Comparison of ENCODE assay signal across 16 mouse cellular contexts in genomic region chr19:25654034-25654749, GRCm38 (mm10). TPM values are rescaled to one million over a fixed set of nuclear protein-coding genes. Genes with fewer than 3 reads are reported as not detected.
DNase-seq lines count a peak whose midpoint lies in the region; ATAC-seq and TF ChIP-seq lines count a peak whose summit lies in the region.
"Had no signal": no experiment of that assay in that cellular context is flagged by ENCODE, and none has a peak within 500 bp of the region (broad histone marks: within the 10 kb centered on the region; RNA-seq: fewer than 3 reads in every experiment).

No protein-coding gene starts in this region.

- no peak overlapping the region for H3K9ac ChIP-seq in forebrain, embryonic 13.5 days
- no peak overlapping the region for H3K9ac ChIP-seq in lung, embryonic 14.5 days
- H3K9ac ChIP-seq in limb, embryonic 11.5 days (ENCODE audit: low read length) = no peak overlapping the region
- no peak overlapping the region for H3K9ac ChIP-seq in stomach, embryonic 15.5 days
- no peak overlapping the region for H3K9ac ChIP-seq in hindbrain, postnatal 0 days (replicated peaks; ENCODE audit: low read length)
- H3K9ac ChIP-seq: hindbrain, embryonic 13.5 days had no signal

- H3K4me1 ChIP-seq in forebrain, embryonic 10.5 days = peaks cover 12% of the 10 kb centered on the region
- no peaks in the 10 kb centered on the region for H3K4me1 ChIP-seq in forebrain, embryonic 13.5 days
- H3K4me1 ChIP-seq in lung, embryonic 14.5 days (ENCODE audit: insufficient read depth) = peaks cover 6% of the 10 kb centered on the region; the same call in 1 of the 2 replicates
- H3K4me1 ChIP-seq in limb, embryonic 11.5 days (ENCODE audit: control insufficient read depth, insufficient read depth, low read length) = peaks cover 12% of the 10 kb centered on the region
- peaks cover 4% of the 10 kb centered on the region; the same call in 1 of the 2 replicates for H3K4me1 ChIP-seq in stomach, embryonic 15.5 days
- no peaks in the 10 kb centered on the region for H3K4me1 ChIP-seq in hindbrain, postnatal 0 days (ENCODE audit: insufficient read depth, low read length)

- no peak overlapping the region for H3K4me2 ChIP-seq in forebrain, embryonic 13.5 days
- H3K4me2 ChIP-seq in lung, embryonic 14.5 days = no peak overlapping the region
- H3K4me2 ChIP-seq in limb, embryonic 11.5 days (ENCODE audit: low read depth, severe bottlenecking) = 0 out of 2 replicates have a peak overlapping the region, but pooled peaks have one; percentile 2
- no peak overlapping the region for H3K4me2 ChIP-seq in stomach, embryonic 15.5 days
- H3K4me2 ChIP-seq in hindbrain, postnatal 0 days (ENCODE audit: low read depth, low read length) = no peak overlapping the region
- H3K4me2 ChIP-seq: heart, embryonic 11.5 days; hindbrain, embryonic 13.5 days had no signal

- H3K9me3 ChIP-seq in forebrain, embryonic 10.5 days = no peaks in the 10 kb centered on the region
- no peaks in the 10 kb centered on the region for H3K9me3 ChIP-seq in forebrain, embryonic 13.5 days (replicated peaks)
- H3K9me3 ChIP-seq in lung, embryonic 14.5 days (ENCODE audit: low read depth, low read length) = no peaks in the 10 kb centered on the region
- H3K9me3 ChIP-seq in limb, embryonic 11.5 days (ENCODE audit: control insufficient read depth, low read length) = no peaks in the 10 kb centered on the region
- H3K9me3 ChIP-seq in stomach, embryonic 15.5 days = no peaks in the 10 kb centered on the region
- H3K9me3 ChIP-seq in hindbrain, postnatal 0 days (ENCODE audit: low read length) = no peaks in the 10 kb centered on the region
- H3K9me3 ChIP-seq: hindbrain, embryonic 13.5 days had no signal

- TF ChIP-seq CTCF in lung, embryonic 14.5 days (IDR thresholded peaks at IDR 0.05; ENCODE audit: low read depth) = no peak
- no peak for TF ChIP-seq CTCF in hindbrain, postnatal 0 days (IDR thresholded peaks at IDR 0.05; ENCODE audit: low read depth)

- DNase-seq in forebrain, embryonic 10.5 days (ENCODE audit: extremely low spot score, low spot score) = no peak
- peak; percentile 21 for DNase-seq in lung, embryonic 14.5 days
- no peak for DNase-seq in lung, adult 18-20 months
- peak; percentile 55 for DNase-seq in limb, embryonic 11.5 days (ENCODE audit: low spot score)
- DNase-seq in layer of hippocampus, postnatal 36 days = no peak
- no peak for DNase-seq in hindbrain, postnatal 0 days (ENCODE audit: low spot score)
- DNase-seq: cerebellum, adult 11 months; kidney, adult 8-10 months; liver; thymus, postnatal 14 days had no signal

- no peak overlapping the region for H3K4me3 ChIP-seq in forebrain, embryonic 10.5 days
- H3K4me3 ChIP-seq in forebrain, embryonic 13.5 days = no peak overlapping the region
- no peak overlapping the region for H3K4me3 ChIP-seq in lung, embryonic 14.5 days (ENCODE audit: low read depth, low read length)
- H3K4me3 ChIP-seq in limb, embryonic 11.5 days (ENCODE audit: low read depth, low read length) = no peak overlapping the region
- no peak overlapping the region for H3K4me3 ChIP-seq in stomach, embryonic 15.5 days (replicated peaks)
- no peak overlapping the region for H3K4me3 ChIP-seq in hindbrain, postnatal 0 days (ENCODE audit: low read length)
- H3K4me3 ChIP-seq: hindbrain, embryonic 13.5 days had no signal

- no peak for ATAC-seq in forebrain, embryonic 13.5 days
- peak; percentile 52; the same call in 1 of the 2 replicates for ATAC-seq in lung, embryonic 14.5 days (ENCODE audit: insufficient read depth)
- ATAC-seq in limb, embryonic 11.5 days (ENCODE audit: insufficient number of reproducible peaks, low FRiP score, low TSS enrichment, low read depth) = peak; percentile 78; the same call in 1 of the 2 replicates
- 0 out of 2 replicates have a peak, but pooled peaks have one; percentile 27 for ATAC-seq in stomach, embryonic 15.5 days (ENCODE audit: insufficient read depth, low FRiP score, low read depth)
- ATAC-seq in hindbrain, postnatal 0 days = no peak

- WGBS in forebrain, embryonic 10.5 days = 56% methylated on average over 12 of the region's 12 CpGs
- 74% methylated on average over 12 of the region's 12 CpGs for WGBS in forebrain, embryonic 13.5 days
- 27% methylated on average over 12 of the region's 12 CpGs for WGBS in lung, embryonic 14.5 days
- 28% methylated on average over 12 of the region's 12 CpGs for WGBS in limb, embryonic 11.5 days
- WGBS in stomach, embryonic 15.5 days = 45% methylated on average over 12 of the region's 12 CpGs
- WGBS in hindbrain, postnatal 0 days = 56% methylated on average over 12 of the region's 12 CpGs

- H3K27ac ChIP-seq in forebrain, embryonic 10.5 days = peak overlapping the region; percentile 36; the same call in 1 of the 2 replicates
- H3K27ac ChIP-seq in forebrain, embryonic 13.5 days = no peak overlapping the region
- no peak overlapping the region for H3K27ac ChIP-seq in lung, embryonic 14.5 days (ENCODE audit: low read depth)
- H3K27ac ChIP-seq in limb, embryonic 11.5 days (replicated peaks; ENCODE audit: low read depth, low read length) = peak overlapping the region; percentile 52; the same call in 1 of the 2 replicates
- no peak overlapping the region for H3K27ac ChIP-seq in stomach, embryonic 15.5 days
- no peak overlapping the region for H3K27ac ChIP-seq in hindbrain, postnatal 0 days
- H3K27ac ChIP-seq: hindbrain, embryonic 13.5 days had no signal

- no peaks in the 10 kb centered on the region; the same call in 1 of the 2 replicates for H3K27me3 ChIP-seq in forebrain, embryonic 10.5 days (ENCODE audit: poor library complexity, severe bottlenecking)
- no peaks in the 10 kb centered on the region for H3K27me3 ChIP-seq in forebrain, embryonic 13.5 days
- no peaks in the 10 kb centered on the region for H3K27me3 ChIP-seq in lung, embryonic 14.5 days (ENCODE audit: insufficient read depth, low read length)
- no peaks in the 10 kb centered on the region for H3K27me3 ChIP-seq in limb, embryonic 11.5 days (ENCODE audit: control insufficient read depth, insufficient read depth, low read length)
- H3K27me3 ChIP-seq in stomach, embryonic 15.5 days (replicated peaks) = no peaks in the 10 kb centered on the region
- H3K27me3 ChIP-seq in hindbrain, postnatal 0 days (ENCODE audit: insufficient read depth, low read length) = no peaks in the 10 kb centered on the region

- H3K36me3 ChIP-seq in forebrain, embryonic 10.5 days (replicated peaks) = no peaks in the 10 kb centered on the region
- H3K36me3 ChIP-seq in forebrain, embryonic 13.5 days (ENCODE audit: poor library complexity, severe bottlenecking) = no peaks in the 10 kb centered on the region
- no peaks in the 10 kb centered on the region for H3K36me3 ChIP-seq in lung, embryonic 14.5 days (ENCODE audit: insufficient read depth)
- H3K36me3 ChIP-seq in limb, embryonic 11.5 days (ENCODE audit: control insufficient read depth, insufficient read depth, low read length) = no peaks in the 10 kb centered on the region
- H3K36me3 ChIP-seq in stomach, embryonic 15.5 days = no peaks in the 10 kb centered on the region
- H3K36me3 ChIP-seq in hindbrain, postnatal 0 days (ENCODE audit: insufficient read depth, low read length) = no peaks in the 10 kb centered on the region
- H3K36me3 ChIP-seq: hindbrain, embryonic 13.5 days had no signal

RNA-seq across cellular contexts. Expression of gene Dmrt2, which starts 18.0 kb away (rescaled TPM):
- 0.06 and 0.39 TPM in 2 replicates for polyA plus RNA-seq in forebrain, embryonic 10.5 days (2016; fragmentation: Nextera tagmentation; extraction: Ambion mirVana)
- 0.26 and 0.43 TPM in 2 replicates for polyA plus RNA-seq in forebrain, embryonic 13.5 days (2015; fragmentation: Nextera tagmentation; extraction: Ambion mirVana)
- polyA plus RNA-seq in lung, embryonic 14.5 days (2014; fragmentation: Nextera tagmentation; extraction: Ambion mirVana) = 0.41 and 0.62 TPM in 2 replicates
- polyA plus RNA-seq in limb, embryonic 11.5 days (2014; fragmentation: Nextera tagmentation; extraction: Ambion mirVana) = 11.1 and 11.5 TPM in 2 replicates
- polyA plus RNA-seq in stomach, embryonic 15.5 days (2015; fragmentation: Nextera tagmentation; extraction: Ambion mirVana) = 1.2 TPM in 2 replicates
- 1 to 10 TPM in 1 of 2 experiments, under 1 TPM in 1; 0.73 to 1.3 TPM for total RNA-seq in layer of hippocampus, postnatal 36 days (2021)
- total RNA-seq in hindbrain, postnatal 0 days (2014; rRNA removed) = not detected in 2 replicates
- polyA plus RNA-seq in hindbrain, postnatal 0 days (2015; fragmentation: Nextera tagmentation; extraction: Ambion mirVana) = not detected in 2 replicates
- total RNA-seq: megakaryocyte-erythroid progenitor cell, adult 5-6 weeks had no signal

RNA-seq across cellular contexts. Expression of gene Dmrt3, which starts 44.1 kb away (rescaled TPM):
- 11.0 and 13.4 TPM in 2 replicates for polyA plus RNA-seq in forebrain, embryonic 10.5 days (2016; fragmentation: Nextera tagmentation; extraction: Ambion mirVana)
- 6.7 and 7.8 TPM in 2 replicates for polyA plus RNA-seq in forebrain, embryonic 13.5 days (2015; fragmentation: Nextera tagmentation; extraction: Ambion mirVana)
- 0.35 and 0.49 TPM in 2 replicates for polyA plus RNA-seq in lung, embryonic 14.5 days (2014; fragmentation: Nextera tagmentation; extraction: Ambion mirVana)
- 0.05 and 0.07 TPM in 2 replicates for polyA plus RNA-seq in limb, embryonic 11.5 days (2014; fragmentation: Nextera tagmentation; extraction: Ambion mirVana)
- polyA plus RNA-seq in stomach, embryonic 15.5 days (2015; fragmentation: Nextera tagmentation; extraction: Ambion mirVana) = 0.77 TPM in 2 replicates
- total RNA-seq in layer of hippocampus, postnatal 36 days (2021) = under 1 TPM; 0.65 to 0.86 TPM
- total RNA-seq in hindbrain, postnatal 0 days (2014; rRNA removed) = 0.31 and 1.8 TPM in 2 replicates
- polyA plus RNA-seq in hindbrain, postnatal 0 days (2015; fragmentation: Nextera tagmentation; extraction: Ambion mirVana) = 0.21 and 0.26 TPM in 2 replicates
- total RNA-seq: adrenal gland, postnatal 36 days; megakaryocyte-erythroid progenitor cell, adult 5-6 weeks had no signal

Comparison
In these comparisons a context has a peak if more than half of its experiments do, and no peak if none do; other contexts are left out.
1. DNase-seq: peak in lung, embryonic 14.5 days (single experiment) and limb, embryonic 11.5 days (single experiment); none in forebrain, embryonic 10.5 days (single experiment), lung, adult 18-20 months (0 of 2), layer of hippocampus, postnatal 36 days (0 of 2) and hindbrain, postnatal 0 days (single experiment).
2. H3K27ac ChIP-seq: peak in forebrain, embryonic 10.5 days (single experiment) and limb, embryonic 11.5 days (single experiment); none in forebrain, embryonic 13.5 days (single experiment), lung, embryonic 14.5 days (single experiment), stomach, embryonic 15.5 days (single experiment) and hindbrain, postnatal 0 days (single experiment).
3. ATAC-seq: peak in lung, embryonic 14.5 days (single experiment), limb, embryonic 11.5 days (single experiment) and stomach, embryonic 15.5 days (single experiment); none in forebrain, embryonic 13.5 days (single experiment) and hindbrain, postnatal 0 days (single experiment).